Mouse (Mus musculus) erythroblast, embryonic 14.5 days (primary cell): Measurements from ENCODE around the gene Lrrc55.

Source experiments
- GATA1 ChIP-seq: IDR thresholded peaks from 2 replicates; pipeline ENCODE4 v1.6.1; 2012; ENCODE audit warnings: low read length, inconsistent platforms, mixed read lengths
- TAL1 ChIP-seq: IDR thresholded peaks from 3 replicates; pipeline ENCODE4 v1.6.1; 2012; ENCODE audit warnings: low read length, inconsistent platforms, mixed read lengths

- TF ChIP-seq GATA1, result no peak
- TF ChIP-seq TAL1, result no peak
Measured at GRCm38 (mm10) chr2:85198011-85198965, 1.3 kb upstream of the Lrrc55 start.
